Mouse (Mus musculus) E14TG2a.4 (cell line): ENCODE data around the gene Peli2.

ENCODE experiments used
- H3K27me3 ChIP-seq: 2 replicates; pipeline ENCODE4 v1.6.1; 2014; ENCODE audit warnings: low read length, control low read depth; ENCODE audit not compliant: insufficient read depth
- H3K36me3 ChIP-seq: 2 replicates; pipeline ENCODE4 v1.6.1; 2014; ENCODE audit warnings: low read length, control low read depth; ENCODE audit not compliant: insufficient read depth
- H3K4me1 ChIP-seq: replicated peaks from 2 replicates; pipeline ENCODE4 v1.6.1; 2014; ENCODE audit warnings: low read depth, low read length, control low read depth
- H3K4me3 ChIP-seq: replicated peaks from 2 replicates; pipeline ENCODE4 v1.5.1; 2014; ENCODE audit warnings: mild to moderate bottlenecking, low read length
- H3K9me3 ChIP-seq: 2 replicates; pipeline ENCODE4 v1.6.1; 2014; ENCODE audit warnings: low read length, control low read depth
- CTCF ChIP-seq: conservative IDR thresholded peaks from 2 replicates; pipeline ENCODE4 v1.5.1; 2014; ENCODE audit warnings: low read length
- NANOG ChIP-seq: IDR thresholded peaks from 2 replicates; pipeline ENCODE4 v1.6.1; 2014; ENCODE audit warnings: borderline replicate concordance, low read length, mixed read lengths
- POU5F1 ChIP-seq: IDR thresholded peaks from 2 replicates; pipeline ENCODE4 v1.6.1; 2014; ENCODE audit warnings: low read length, borderline replicate concordance

The Peli2 gene

GRCm38 (mm10) chr14:48121529-48122517 is 1.2 kb downstream of the Peli2 start:
- peak overlapping the region; percentile 84 for H3K4me3 ChIP-seq
- TF ChIP-seq CTCF (no peak), POU5F1 (no peak), NANOG (no peak)
- H3K4me1 ChIP-seq, result peaks cover 29% of the 10 kb centered on the region
- H3K27me3 ChIP-seq, result peaks cover 54% of the 10 kb centered on the region
- H3K9me3 ChIP-seq, result no peaks in the 10 kb centered on the region
- H3K36me3 ChIP-seq, result no peaks in the 10 kb centered on the region

GRCm38 (mm10) chr14:48124011-48124410 is 3.4 kb downstream of the Peli2 start:
- no peaks in the 10 kb centered on the region for H3K36me3 ChIP-seq
- H3K9me3 ChIP-seq, result no peaks in the 10 kb centered on the region
- H3K4me3 ChIP-seq, result no peak overlapping the region
- TF ChIP-seq CTCF (no peak), POU5F1 (no peak), NANOG (no peak)
- peaks cover 51% of the 10 kb centered on the region for H3K27me3 ChIP-seq
- peaks cover 26% of the 10 kb centered on the region for H3K4me1 ChIP-seq

DNA sequence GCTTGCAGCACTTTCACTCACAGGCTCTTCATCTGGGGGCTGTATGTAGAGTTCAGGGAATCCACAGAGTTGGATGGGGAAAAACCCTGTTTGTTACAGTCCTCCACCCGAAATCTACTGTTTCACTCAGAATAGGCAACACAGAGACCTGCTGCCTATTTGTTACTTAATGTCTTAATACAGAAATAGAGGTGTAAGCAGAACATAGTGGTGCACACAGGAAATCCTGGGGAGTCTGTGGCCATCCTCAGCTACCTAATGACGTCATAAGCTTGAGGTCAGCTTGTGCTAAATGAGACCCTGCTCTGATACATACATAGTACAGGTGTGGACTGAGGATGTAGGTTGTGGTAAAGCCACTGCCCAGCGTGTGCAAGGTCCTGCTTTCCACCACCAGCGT is 4.2 kb downstream of the Peli2 start:
- H3K9me3 ChIP-seq, result no peaks in the 10 kb centered on the region
- TF ChIP-seq CTCF, result no peak
- no peak for TF ChIP-seq NANOG
- TF ChIP-seq POU5F1, result no peak
- peaks cover 48% of the 10 kb centered on the region for H3K27me3 ChIP-seq
- peaks cover 20% of the 10 kb centered on the region for H3K4me1 ChIP-seq
- no peak overlapping the region for H3K4me3 ChIP-seq
- H3K36me3 ChIP-seq, result no peaks in the 10 kb centered on the region

GRCm38 (mm10) chr14:48125971-48126370 is 5.3 kb downstream of the Peli2 start:
- H3K36me3 ChIP-seq, result no peaks in the 10 kb centered on the region
- no peaks in the 10 kb centered on the region for H3K9me3 ChIP-seq
- no peak overlapping the region for H3K4me3 ChIP-seq
- no peak for TF ChIP-seq CTCF
- no peak for TF ChIP-seq NANOG
- TF ChIP-seq POU5F1, result no peak
- peaks cover 17% of the 10 kb centered on the region for H3K4me1 ChIP-seq
- H3K27me3 ChIP-seq, result peaks cover 45% of the 10 kb centered on the region

GRCm38 (mm10) chr14:48126931-48127330 is 6.3 kb downstream of the Peli2 start:
- Histone ChIP-seq H3K4me3 (no peak overlapping the region), H3K36me3 (no peaks in the 10 kb centered on the region), H3K27me3 (peaks cover 35% of the 10 kb centered on the region), H3K9me3 (no peaks in the 10 kb centered on the region), H3K4me1 (peaks cover 12% of the 10 kb centered on the region)
- no peak for TF ChIP-seq NANOG

DNA sequence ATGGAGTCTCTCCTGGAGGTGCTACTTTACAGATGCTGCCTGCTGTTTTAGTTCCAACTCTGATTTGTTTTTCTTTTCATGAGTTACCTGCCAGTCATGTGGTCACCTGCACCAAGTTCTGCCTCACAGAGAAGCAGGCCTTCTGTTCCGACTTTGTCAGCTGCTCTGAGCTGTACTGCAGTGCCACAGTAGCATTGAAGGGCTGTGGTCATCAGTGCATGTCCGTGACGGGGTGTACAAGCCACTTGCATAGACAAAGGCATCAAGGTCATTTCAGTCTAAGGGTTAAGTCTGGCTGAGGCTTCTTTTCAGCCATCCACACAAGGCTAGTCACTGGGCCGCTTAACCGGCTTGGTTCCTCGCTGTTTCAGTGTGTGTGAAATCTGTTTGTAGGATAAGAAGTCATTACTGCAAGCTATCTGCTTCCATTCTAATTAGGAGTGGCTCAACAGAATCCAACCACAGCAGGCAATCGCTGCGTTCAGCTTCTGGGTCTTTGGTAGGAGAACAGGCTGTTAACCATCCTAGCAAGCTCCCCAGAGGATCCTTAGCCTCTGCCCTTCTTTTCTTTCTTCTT is 7.1 kb downstream of the Peli2 start:
- 0 out of 2 replicates have a peak, but pooled peaks cover 5% of the 10 kb centered on the region for H3K4me1 ChIP-seq
- H3K4me3 ChIP-seq, result no peak overlapping the region
- H3K9me3 ChIP-seq, result no peaks in the 10 kb centered on the region
- H3K27me3 ChIP-seq, result peaks cover 28% of the 10 kb centered on the region
- H3K36me3 ChIP-seq, result no peaks in the 10 kb centered on the region
- TF ChIP-seq NANOG, result no peak
- TF ChIP-seq POU5F1, result no peak
- TF ChIP-seq CTCF, result no peak

DNA sequence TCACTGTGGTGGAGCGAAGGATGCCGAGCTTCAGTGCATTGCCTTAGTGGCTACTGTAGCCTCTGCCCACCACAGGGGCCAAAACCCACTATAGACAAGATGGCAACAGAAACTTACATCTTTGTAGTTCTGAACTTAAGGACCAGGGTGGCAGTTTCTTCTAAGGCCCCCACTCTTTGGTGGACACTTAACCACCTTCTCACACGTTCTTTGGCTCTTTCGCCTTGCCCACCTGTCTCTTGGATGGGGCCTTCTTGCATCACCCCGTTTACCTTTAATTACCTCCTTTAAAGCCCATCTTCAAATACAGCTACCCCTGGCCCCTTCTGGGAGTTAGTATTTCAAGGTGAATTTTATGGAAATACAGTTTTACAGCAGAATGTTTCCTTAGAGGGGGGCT is 8.1 kb downstream of the Peli2 start:
- Histone ChIP-seq H3K4me1 (0 out of 2 replicates have a peak, but pooled peaks cover 5% of the 10 kb centered on the region), H3K36me3 (no peaks in the 10 kb centered on the region), H3K9me3 (no peaks in the 10 kb centered on the region), H3K27me3 (peaks cover 19% of the 10 kb centered on the region), H3K4me3 (no peak overlapping the region)
- no peak for TF ChIP-seq POU5F1
- TF ChIP-seq CTCF, result no peak
- TF ChIP-seq NANOG, result no peak

DNA sequence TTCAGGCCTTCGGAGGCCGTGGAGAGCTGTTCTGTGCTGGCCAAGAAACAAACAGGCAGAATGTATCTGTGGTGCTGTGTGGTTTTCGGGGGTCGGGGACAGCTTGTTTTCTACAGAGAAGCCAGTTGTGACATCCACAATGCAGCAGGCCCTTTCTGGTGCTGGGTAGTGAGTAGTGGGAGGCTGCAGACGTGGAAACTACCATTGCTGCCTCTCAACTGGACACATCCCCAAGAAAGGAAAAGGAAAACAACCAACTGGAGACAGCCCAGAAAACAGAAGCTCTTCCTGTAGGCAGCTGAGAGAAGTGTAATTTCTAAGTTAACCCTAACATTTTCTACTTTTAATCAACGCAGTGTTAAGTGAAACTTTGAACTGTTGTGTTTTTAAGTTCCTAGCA is 9.4 kb downstream of the Peli2 start:
- H3K27me3 ChIP-seq, result peaks cover 7% of the 10 kb centered on the region; the same call in 1 of the 2 replicates
- peaks cover 11% of the 10 kb centered on the region; the same call in 1 of the 2 replicates for H3K4me1 ChIP-seq
- H3K36me3 ChIP-seq, result no peaks in the 10 kb centered on the region
- TF ChIP-seq NANOG (no peak), CTCF (no peak), POU5F1 (no peak)
- H3K4me3 ChIP-seq, result no peak overlapping the region
- H3K9me3 ChIP-seq, result no peaks in the 10 kb centered on the region
